Mouse (Mus musculus) heart, embryonic 16.5 days (tissue): ENCODE results near the gene Gm4969. TPM values are rescaled to one million over a fixed set of nuclear protein-coding genes. Genes with fewer than 3 reads are reported as not detected.
A peak's percentile ranks its signal among the peaks of the same experiment; 100 is the strongest.

Experiments used
- ATAC-seq: fragments of 200-750 bp; cut with Nextera tagmentation; replicated peaks from 2 replicates; pipeline ENCODE4 v1.8.0; 2017; ENCODE audit warnings: moderate number of reproducible peaks; ENCODE audit not compliant: insufficient read depth, low FRiP score; ENCODE audit errors: extremely low read depth
- H3K27ac ChIP-seq: fragments of 300-500 bp; sonication (generic); 2 replicates; pipeline ENCODE4 v1.5.1; 2014; ENCODE audit warnings: mild to moderate bottlenecking, low read length, control low read depth, moderate library complexity
- H3K27me3 ChIP-seq: fragments of 300-500 bp; sonication (generic); 2 replicates; pipeline ENCODE4 v1.6.1; 2014; ENCODE audit warnings: low read length, mixed read lengths; ENCODE audit not compliant: control insufficient read depth, insufficient read depth
- H3K36me3 ChIP-seq: fragments of 300-500 bp; sonication (generic); 2 replicates; pipeline ENCODE4 v1.6.1; 2014; ENCODE audit not compliant: control insufficient read depth, insufficient read depth
- H3K4me1 ChIP-seq: fragments of 300-500 bp; sonication (generic); 2 replicates; pipeline ENCODE4 v1.6.1; 2014; ENCODE audit warnings: low read length, mixed read lengths; ENCODE audit not compliant: control insufficient read depth, insufficient read depth
- H3K4me2 ChIP-seq: fragments of 300-500 bp; sonication (generic); 2 replicates; pipeline ENCODE4 v1.6.1; 2014; ENCODE audit warnings: low read depth, mild to moderate bottlenecking, control low read depth, low read length
- H3K4me3 ChIP-seq: fragments of 300-500 bp; sonication (generic); 2 replicates; pipeline ENCODE4 v1.5.1; 2014; ENCODE audit warnings: mild to moderate bottlenecking, control low read depth, low read length
- H3K9ac ChIP-seq: fragments of 300-500 bp; sonication (generic); 2 replicates; pipeline ENCODE4 v1.6.1; 2014; ENCODE audit warnings: low read length, control low read depth
- H3K9me3 ChIP-seq: fragments of 300-500 bp; sonication (generic); replicated peaks from 2 replicates; pipeline ENCODE4 v1.6.1; 2016; ENCODE audit warnings: low read length; ENCODE audit not compliant: control insufficient read depth
- WGBS: fragments of 180-500 bp; shearing (Covaris S2); extraction: QIAGEN DNeasy Blood & Tissue Kit; methylation state at CpG from one replicate; pipeline ENCODE4 v1.1.7; 2014; 5-methylcytosine and 5-hydroxymethylcytosine counted together
- polyA plus RNA-seq: library from polyadenylated mRNA; unstranded; fragments of >200 nt; fragmentation: Nextera tagmentation; extraction: Ambion mirVana; gene quantifications from 2 replicates; pipeline ENCODE4 v1.2.1, GENCODE M21; 2015

Gm4969 gene
- polyA plus RNA-seq, 1 experiment from 2014 or later, result 0.38 TPM

- no peaks in the 10 kb centered on the region for H3K27me3 ChIP-seq
- H3K4me2 ChIP-seq, result no peak overlapping the region
- no peaks in the 10 kb centered on the region for H3K9me3 ChIP-seq
- ATAC-seq, result no peak
- H3K4me3 ChIP-seq, result no peak overlapping the region
- no peak overlapping the region for H3K9ac ChIP-seq
- H3K27ac ChIP-seq, result no peak overlapping the region
- H3K4me1 ChIP-seq, result peaks cover 9% of the 10 kb centered on the region
- 85% methylated on average over 5 of the region's 5 CpGs for WGBS
- H3K36me3 ChIP-seq, result no peaks in the 10 kb centered on the region
Measured at GRCm38 (mm10) chr7:19127744-19128143, 9.6 kb upstream of the Gm4969 start.

- no peak for ATAC-seq
Measured at GRCm38 (mm10) chr7:19124713-19125112, 6.5 kb upstream of the Gm4969 start.

GRCm38 (mm10) chr7:19121686-19122085 lies 3.5 kb upstream of the Gm4969 start:
- 87% methylated on average over 4 of the region's 4 CpGs for WGBS
- no peak overlapping the region for H3K9ac ChIP-seq
- ATAC-seq, result no peak
- no peaks in the 10 kb centered on the region for H3K27me3 ChIP-seq
- H3K36me3 ChIP-seq, result no peaks in the 10 kb centered on the region
- H3K27ac ChIP-seq, result no peak overlapping the region
- H3K4me1 ChIP-seq, result peaks cover 16% of the 10 kb centered on the region
- peaks cover 7% of the 10 kb centered on the region for H3K9me3 ChIP-seq
- no peak overlapping the region for H3K4me2 ChIP-seq
- no peak overlapping the region for H3K4me3 ChIP-seq

More at GRCm38 (mm10) chr7:19124713-19125112, 6.5 kb upstream of the Gm4969 start:
- Histone ChIP-seq H3K4me3 (no peak overlapping the region), H3K4me1 (peaks cover 11% of the 10 kb centered on the region), H3K4me2 (no peak overlapping the region), H3K36me3 (no peaks in the 10 kb centered on the region), H3K27ac (no peak overlapping the region), H3K27me3 (no peaks in the 10 kb centered on the region), H3K9ac (no peak overlapping the region), H3K9me3 (no peaks in the 10 kb centered on the region)
- 87% methylated on average over 6 of the region's 6 CpGs for WGBS

- H3K9me3 ChIP-seq, result peaks cover 7% of the 10 kb centered on the region
- ATAC-seq, result peak; percentile 94
- no peaks in the 10 kb centered on the region for H3K36me3 ChIP-seq
- peak within 1 kb of the TSS; percentile 62 for H3K4me3 ChIP-seq
- H3K27ac ChIP-seq, result no peak within 1 kb of the TSS
- H3K9ac ChIP-seq, result peak within 1 kb of the TSS; percentile 73
- peak within 1 kb of the TSS; percentile 78 for H3K4me2 ChIP-seq
- WGBS, result 2% methylated on average over 34 of the region's 34 CpGs
- H3K4me1 ChIP-seq, result peaks cover 16% of the 10 kb centered on the region
- H3K27me3 ChIP-seq, result no peaks in the 10 kb centered on the region
Measured at GRCm38 (mm10) chr7:19119631-19120429, 1.7 kb upstream of the Gm4969 start, which contains the start of gene Fbxo46. Gene Fbxo46 (plus strand): TSS chr7:19119859.

- Histone ChIP-seq H3K4me1 (peaks cover 16% of the 10 kb centered on the region), H3K27ac (no peak overlapping the region), H3K9me3 (peaks cover 7% of the 10 kb centered on the region), H3K4me3 (no peak overlapping the region), H3K9ac (no peak overlapping the region), H3K4me2 (peak overlapping the region; percentile 19; the same call in 1 of the 2 replicates), H3K27me3 (no peaks in the 10 kb centered on the region), H3K36me3 (no peaks in the 10 kb centered on the region)
- no peak for ATAC-seq
- 91% methylated on average over 8 of the region's 8 CpGs for WGBS
Measured at GRCm38 (mm10) chr7:19119083-19119482, 915 bp upstream of the Gm4969 start.

- no peak for ATAC-seq
- Histone ChIP-seq H3K9ac (no peak overlapping the region), H3K27me3 (no peaks in the 10 kb centered on the region), H3K4me2 (no peak overlapping the region), H3K36me3 (no peaks in the 10 kb centered on the region), H3K27ac (no peak overlapping the region), H3K9me3 (no peaks in the 10 kb centered on the region), H3K4me1 (peaks cover 3% of the 10 kb centered on the region; the same call in 1 of the 2 replicates), H3K4me3 (no peak overlapping the region)
- WGBS, result 90% methylated on average over 1 of the region's 1 CpGs
Measured at GRCm38 (mm10) chr7:19109565-19109964, 8.6 kb downstream of the Gm4969 start.

- no peaks in the 10 kb centered on the region for H3K27me3 ChIP-seq
Measured at GRCm38 (mm10) chr7:19107436-19107835, 10.7 kb downstream of the Gm4969 start.

GRCm38 (mm10) chr7:19104486-19104885 lies 13.7 kb downstream of the Gm4969 start:
- H3K27me3 ChIP-seq, result no peaks in the 10 kb centered on the region
- no peak for ATAC-seq
- peaks cover 5% of the 10 kb centered on the region for H3K9me3 ChIP-seq
- no peak overlapping the region for H3K9ac ChIP-seq
- H3K4me1 ChIP-seq, result peaks cover 3% of the 10 kb centered on the region; the same call in 1 of the 2 replicates
- no peak overlapping the region for H3K27ac ChIP-seq
- no peaks in the 10 kb centered on the region for H3K36me3 ChIP-seq
- no peak overlapping the region for H3K4me3 ChIP-seq
- WGBS, result 68% methylated on average over 2 of the region's 2 CpGs
- H3K4me2 ChIP-seq, result no peak overlapping the region

More at GRCm38 (mm10) chr7:19107436-19107835, 10.7 kb downstream of the Gm4969 start:
- 37% methylated on average over 3 of the region's 3 CpGs for WGBS
- ATAC-seq, result no peak
- H3K9ac ChIP-seq, result no peak overlapping the region
- H3K27ac ChIP-seq, result no peak overlapping the region
- H3K4me2 ChIP-seq, result no peak overlapping the region
- peaks cover 4% of the 10 kb centered on the region for H3K9me3 ChIP-seq
- no peaks in the 10 kb centered on the region for H3K36me3 ChIP-seq
- H3K4me1 ChIP-seq, result peaks cover 3% of the 10 kb centered on the region; the same call in 1 of the 2 replicates
- H3K4me3 ChIP-seq, result no peak overlapping the region

GRCm38 (mm10) chr7:19103741-19104140 lies 14.4 kb downstream of the Gm4969 start:
- Histone ChIP-seq H3K9me3 (peaks cover 5% of the 10 kb centered on the region), H3K27ac (no peak overlapping the region), H3K4me1 (peaks cover 3% of the 10 kb centered on the region; the same call in 1 of the 2 replicates), H3K9ac (no peak overlapping the region), H3K27me3 (no peaks in the 10 kb centered on the region), H3K4me2 (no peak overlapping the region), H3K4me3 (no peak overlapping the region), H3K36me3 (no peaks in the 10 kb centered on the region)
- ATAC-seq, result no peak
